Mouse (Mus musculus): ENCODE measurements around the gene Gm12830. TPM values are rescaled to one million over a fixed set of nuclear protein-coding genes. Genes with fewer than 3 reads are reported as not detected.

The Gm12830 gene
- total RNA-seq, 1 experiment from 2014 or later: not detected

DNA sequence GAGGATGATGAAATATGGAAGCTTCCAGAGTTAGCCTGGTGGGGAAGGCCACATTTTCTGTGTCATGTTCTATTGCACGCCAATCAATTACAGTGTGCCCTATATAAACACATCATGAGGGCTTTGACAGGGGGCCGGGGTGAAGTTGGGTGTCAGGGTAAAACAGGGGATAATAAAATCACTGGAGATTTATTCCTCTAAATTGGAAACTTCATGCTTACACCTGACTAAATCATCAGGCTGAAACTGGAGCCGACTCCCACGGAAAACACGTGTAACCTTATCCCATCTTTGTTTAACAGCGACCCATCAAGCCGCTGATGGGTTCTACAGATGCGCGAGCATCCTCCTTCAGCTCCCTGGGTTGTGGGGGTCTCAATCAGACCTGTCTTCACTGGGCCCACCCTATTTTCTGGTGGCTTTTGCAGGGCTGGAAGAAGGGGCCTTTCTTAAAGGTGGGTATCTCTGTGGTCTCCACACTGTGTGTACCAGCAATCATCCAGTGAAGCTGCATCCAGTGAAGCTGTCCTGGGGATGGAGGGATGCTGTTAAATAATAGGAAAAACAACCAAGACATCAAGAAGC lies 19.9 kb downstream of the Gm12830 start:
- ATAC-seq (replicated peaks in 1 of 2; ENCODE audit: insufficient read depth in 1 of 2, low FRiP score in 2 of 2, low TSS enrichment in 1 of 2, low read depth in 1 of 2, poor library complexity in 2 of 2, severe bottlenecking in 2 of 2): no peak

DNA sequence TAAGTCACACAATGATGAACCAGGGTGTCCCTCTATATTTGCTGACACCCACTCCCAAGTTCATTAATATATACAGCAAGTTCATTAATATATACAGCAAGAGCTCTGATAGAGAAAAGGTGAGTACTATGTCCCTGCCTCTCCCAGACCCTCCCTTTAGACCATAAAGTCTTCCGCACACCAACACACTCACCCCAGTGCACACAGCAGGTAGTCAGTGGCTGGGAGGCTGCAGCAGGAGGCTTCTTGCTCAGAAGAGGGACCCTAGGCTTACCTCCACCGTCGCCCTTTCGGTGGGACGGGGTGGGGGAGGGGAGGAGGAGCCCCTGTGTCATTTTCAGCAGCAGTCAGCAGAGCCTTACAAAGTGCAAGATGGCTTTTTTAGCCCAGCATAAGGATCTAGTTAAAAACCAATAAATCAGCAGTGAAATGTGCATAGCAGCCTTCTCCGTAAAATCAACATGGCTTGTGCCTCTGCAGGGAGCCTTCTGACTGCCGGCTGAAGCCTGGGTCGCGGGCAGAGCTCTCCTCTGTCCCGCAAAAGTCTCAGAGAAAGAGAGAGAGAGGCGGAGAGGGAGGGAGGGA lies 20.9 kb downstream of the Gm12830 start:
- ATAC-seq (replicated peaks in 1 of 2; ENCODE audit: insufficient read depth in 1 of 2, low FRiP score in 2 of 2, low TSS enrichment in 1 of 2, low read depth in 1 of 2, poor library complexity in 2 of 2, severe bottlenecking in 2 of 2): no peak

DNA sequence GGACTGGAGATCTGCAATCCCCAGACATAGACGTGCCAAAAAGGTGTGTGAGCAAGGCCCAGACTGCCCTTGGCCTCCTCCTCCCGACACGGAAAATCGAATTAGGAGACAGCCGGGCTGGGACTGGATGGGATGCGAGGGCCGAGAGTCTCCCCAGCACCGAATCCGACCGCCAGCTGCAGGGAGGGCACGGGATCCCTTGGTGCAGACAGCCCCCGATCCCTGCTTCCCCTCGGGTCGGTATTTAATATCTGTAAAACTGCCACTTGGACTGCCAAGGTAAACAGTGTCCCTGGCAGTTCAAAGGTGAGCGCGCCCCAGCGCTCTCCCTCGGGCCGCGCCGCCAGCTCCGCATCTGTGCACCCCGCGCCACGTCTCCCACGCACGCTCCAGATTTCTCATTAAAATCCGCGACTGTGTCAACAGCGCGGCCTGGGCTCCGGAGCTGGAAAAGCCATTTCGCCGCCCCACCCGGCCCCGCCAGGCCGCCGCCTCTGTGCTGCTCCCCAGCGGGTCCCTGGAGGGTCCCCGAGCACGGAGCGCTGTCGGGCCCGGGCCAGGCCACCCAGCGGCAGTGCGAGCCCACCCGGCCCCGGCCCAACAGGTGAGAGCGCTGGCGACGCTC lies 21.7 kb downstream of the Gm12830 start:
- ATAC-seq (replicated peaks in 1 of 2; ENCODE audit: insufficient read depth in 1 of 2, low FRiP score in 2 of 2, low TSS enrichment in 1 of 2, low read depth in 1 of 2, poor library complexity in 2 of 2, severe bottlenecking in 2 of 2): peak; percentile 11 to 47; a peak in 2 of 4 replicates

DNA sequence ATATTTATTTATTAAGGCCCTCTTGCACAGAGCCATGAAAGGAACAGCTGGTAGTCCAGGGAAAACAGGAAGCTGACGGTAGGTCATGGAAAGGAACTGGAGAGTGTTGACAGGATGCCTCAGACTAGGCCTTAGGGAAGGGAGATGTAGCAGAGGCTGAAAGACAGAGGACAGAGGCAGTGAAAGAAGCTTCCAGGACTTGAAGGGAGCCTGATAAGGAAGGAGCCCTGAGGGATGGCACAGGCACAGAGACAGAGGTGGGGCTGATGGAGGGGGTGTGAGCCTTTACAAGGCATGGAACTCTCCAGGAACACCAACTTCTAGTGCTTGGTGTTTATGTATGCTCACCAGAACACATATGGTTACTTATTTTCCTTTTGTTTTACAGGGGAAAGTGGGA lies 23.1 kb downstream of the Gm12830 start:
- no peak for ATAC-seq (replicated peaks in 1 of 2; ENCODE audit: insufficient read depth in 1 of 2, low FRiP score in 2 of 2, low TSS enrichment in 1 of 2, low read depth in 1 of 2, poor library complexity in 2 of 2, severe bottlenecking in 2 of 2)

DNA sequence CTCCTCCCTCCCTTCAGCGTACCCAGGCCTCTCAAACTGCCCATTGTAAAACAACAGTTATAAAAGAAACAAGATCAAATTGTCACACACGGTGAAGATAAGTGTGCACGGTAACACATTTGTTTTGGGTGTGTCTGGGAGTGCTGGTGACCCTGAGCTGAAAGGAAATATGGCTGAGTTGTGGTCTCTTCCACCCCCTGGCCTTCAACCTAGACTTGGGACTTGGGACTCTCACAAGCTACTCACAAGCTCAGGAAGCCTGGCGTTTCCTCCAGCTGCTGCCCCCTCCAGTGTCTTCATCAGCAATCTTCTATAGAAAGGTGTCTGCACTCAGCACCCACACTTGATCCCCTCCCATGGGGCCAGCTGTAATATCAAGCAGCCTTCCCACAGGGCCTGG lies 24.1 kb downstream of the Gm12830 start:
- ATAC-seq (replicated peaks in 1 of 2; ENCODE audit: insufficient read depth in 1 of 2, low FRiP score in 2 of 2, low TSS enrichment in 1 of 2, low read depth in 1 of 2, poor library complexity in 2 of 2, severe bottlenecking in 2 of 2): no peak

DNA sequence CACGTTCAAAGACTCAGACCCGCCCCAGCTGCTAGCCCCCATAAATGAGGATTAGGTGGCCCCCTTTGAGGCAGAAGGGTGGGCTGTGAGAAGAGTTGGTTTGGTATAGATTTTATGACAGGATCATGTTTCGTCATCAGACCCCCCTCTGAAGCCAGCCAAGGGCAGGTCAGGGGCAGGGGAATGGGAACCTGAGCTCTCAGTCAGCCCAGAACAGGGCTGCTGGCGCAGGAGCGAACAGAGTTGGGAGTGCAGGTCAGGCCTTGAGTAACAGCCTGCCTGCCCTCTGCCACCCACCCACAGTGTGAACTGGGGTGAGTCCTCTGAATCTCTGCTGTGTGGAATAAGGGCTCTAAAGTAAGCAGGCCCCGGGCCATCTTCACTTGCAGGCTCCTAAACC lies 25.2 kb downstream of the Gm12830 start:
- no peak for ATAC-seq (replicated peaks in 1 of 2; ENCODE audit: insufficient read depth in 1 of 2, low FRiP score in 2 of 2, low TSS enrichment in 1 of 2, low read depth in 1 of 2, poor library complexity in 2 of 2, severe bottlenecking in 2 of 2)

DNA sequence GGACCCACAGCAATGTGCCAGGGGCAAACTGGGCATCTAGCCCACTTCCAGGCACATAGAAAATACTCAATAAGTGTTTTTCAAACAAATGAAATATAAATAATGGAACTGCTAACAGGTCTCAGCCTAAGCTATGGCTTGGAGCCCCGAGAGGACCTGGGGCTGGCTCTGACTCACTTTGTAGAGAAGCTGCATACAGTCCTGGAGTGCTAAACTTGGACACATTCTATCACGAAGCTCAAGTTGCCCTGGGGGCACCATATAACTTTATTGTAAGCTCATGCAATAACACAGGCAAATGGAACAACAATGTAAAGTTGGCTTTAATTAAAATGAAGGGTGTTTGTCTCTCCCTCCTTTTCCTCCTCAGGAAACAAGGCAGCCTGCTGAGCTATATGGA lies 32.4 kb downstream of the Gm12830 start:
- no peak for ATAC-seq (replicated peaks in 1 of 2; ENCODE audit: insufficient read depth in 1 of 2, low FRiP score in 2 of 2, low TSS enrichment in 1 of 2, low read depth in 1 of 2, poor library complexity in 2 of 2, severe bottlenecking in 2 of 2)

DNA sequence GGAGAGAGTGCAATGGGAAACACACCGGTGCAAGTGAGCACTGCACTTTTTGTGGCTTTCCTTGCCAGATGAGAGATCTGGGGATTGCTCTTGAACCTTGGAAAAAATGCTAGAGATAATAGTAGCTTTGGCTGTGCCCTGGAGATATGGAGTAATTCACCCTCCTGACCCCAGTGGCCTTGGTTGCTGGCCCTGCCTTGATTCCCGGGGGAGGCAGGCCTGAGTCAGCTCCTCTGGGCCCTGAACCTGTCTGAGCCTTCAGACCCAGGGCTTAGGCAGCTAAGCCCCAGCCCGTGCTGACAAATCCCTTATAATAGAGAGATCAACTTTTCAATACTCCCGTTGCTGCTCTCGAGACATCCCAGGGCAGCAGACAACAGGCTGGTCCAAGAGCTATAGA lies 36.9 kb downstream of the Gm12830 start:
- ATAC-seq (replicated peaks in 1 of 2; ENCODE audit: insufficient read depth in 1 of 2, low FRiP score in 2 of 2, low TSS enrichment in 1 of 2, low read depth in 1 of 2, poor library complexity in 2 of 2, severe bottlenecking in 2 of 2): no peak

DNA sequence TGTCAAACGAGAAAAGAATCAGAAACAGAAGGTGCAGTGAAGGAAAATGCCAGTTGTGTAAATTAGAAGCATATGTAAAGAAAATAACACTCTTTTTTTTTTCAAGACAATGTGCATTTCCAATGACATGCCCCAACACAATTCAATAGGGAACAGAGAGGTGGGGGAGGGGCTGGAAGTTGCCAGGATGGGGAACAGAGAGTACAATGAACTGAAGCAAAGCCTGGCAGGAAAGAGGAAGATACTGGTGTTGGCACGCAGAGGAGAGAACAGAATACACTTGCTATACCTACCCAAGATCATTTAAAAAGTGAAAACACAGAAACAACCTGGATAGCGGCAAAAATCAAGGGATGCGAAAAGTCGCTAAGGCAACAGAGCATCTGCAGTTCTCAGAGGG lies 41.6 kb downstream of the Gm12830 start:
- no peak for ATAC-seq (replicated peaks in 1 of 2; ENCODE audit: insufficient read depth in 1 of 2, low FRiP score in 2 of 2, low TSS enrichment in 1 of 2, low read depth in 1 of 2, poor library complexity in 2 of 2, severe bottlenecking in 2 of 2)

DNA sequence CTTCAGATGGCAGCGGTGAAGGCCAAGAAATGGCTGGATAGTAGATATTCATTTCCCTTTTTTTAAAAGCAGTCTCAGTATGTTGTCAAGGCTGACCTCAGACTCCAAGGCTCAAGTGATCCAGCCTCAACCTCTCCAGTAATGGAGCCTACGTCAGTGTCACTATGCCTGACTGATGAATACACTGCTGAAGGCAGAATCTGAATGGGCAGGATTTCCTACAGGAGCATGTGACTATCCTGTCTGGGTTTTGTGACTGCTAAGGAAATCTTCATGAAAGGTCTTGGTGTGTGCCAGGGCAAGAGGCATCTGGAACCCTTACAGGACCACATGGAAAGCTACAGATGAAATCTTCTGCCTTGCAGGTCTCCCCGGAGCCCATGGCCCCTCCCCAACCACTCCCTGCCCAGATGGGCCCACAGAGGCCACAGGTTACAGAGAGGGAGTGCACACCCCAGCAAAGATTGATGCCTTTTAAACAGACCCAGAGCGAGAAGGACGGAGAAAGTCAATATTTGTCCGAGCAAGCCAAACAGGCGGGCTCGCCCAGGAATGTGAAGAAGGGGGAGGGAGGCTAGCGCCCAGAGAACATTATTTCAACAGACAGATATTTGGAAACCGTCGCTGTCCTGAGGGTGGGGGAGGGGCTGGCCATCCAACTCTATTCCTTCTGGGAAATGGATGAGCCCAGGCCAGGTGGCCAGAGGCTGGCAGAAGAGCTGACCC lies 48.4 kb downstream of the Gm12830 start:
- no peak for ATAC-seq (replicated peaks in 1 of 2; ENCODE audit: insufficient read depth in 1 of 2, low FRiP score in 2 of 2, low TSS enrichment in 1 of 2, low read depth in 1 of 2, poor library complexity in 2 of 2, severe bottlenecking in 2 of 2)

DNA sequence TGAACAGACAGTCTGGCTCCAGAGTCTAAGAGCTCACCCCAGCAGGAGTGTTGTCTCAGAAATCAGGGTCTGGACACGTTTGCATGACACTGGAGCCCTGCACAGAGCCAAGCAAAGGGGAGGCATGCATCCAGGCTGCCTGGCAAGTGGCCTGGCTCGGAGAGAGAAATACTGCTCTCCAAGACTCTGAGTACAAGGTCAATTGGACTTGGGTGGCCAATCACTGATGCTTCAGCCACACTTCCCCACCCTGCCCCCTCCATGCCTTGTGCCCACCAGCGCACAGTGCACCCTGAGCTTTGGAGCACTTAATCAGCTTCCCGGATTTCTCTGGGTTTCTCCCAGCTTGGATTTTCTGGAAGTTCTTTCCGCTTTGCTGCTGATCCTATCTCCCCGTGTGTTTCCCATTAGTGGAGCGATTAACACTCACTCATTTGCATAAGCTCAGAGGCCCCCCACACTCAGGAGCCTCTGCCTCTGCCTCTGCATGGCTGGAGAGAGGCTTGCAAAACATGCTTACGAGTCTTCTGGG lies 55.0 kb downstream of the Gm12830 start:
- ATAC-seq (replicated peaks in 1 of 2; ENCODE audit: insufficient read depth in 1 of 2, low FRiP score in 2 of 2, low TSS enrichment in 1 of 2, low read depth in 1 of 2, poor library complexity in 2 of 2, severe bottlenecking in 2 of 2): no peak

DNA sequence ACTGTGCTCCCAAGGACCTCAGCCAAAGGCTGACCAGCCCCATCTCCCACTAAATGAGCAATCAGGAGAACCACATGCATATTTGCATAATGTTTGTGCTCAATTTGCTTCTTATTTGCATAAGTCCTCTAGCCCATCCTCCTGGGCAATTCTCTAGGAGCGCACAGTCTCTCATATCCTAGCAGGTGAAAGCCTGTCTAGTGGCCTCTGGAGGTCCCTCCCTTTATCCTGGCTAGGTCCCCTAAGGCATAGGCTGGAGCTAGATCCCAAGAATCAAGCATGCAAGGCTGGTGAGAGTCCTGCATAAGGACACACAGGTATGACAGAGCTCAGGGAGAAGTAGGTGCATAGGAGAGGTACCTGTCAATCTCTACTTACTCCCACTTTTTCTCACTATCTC lies 60.7 kb downstream of the Gm12830 start:
- ATAC-seq (replicated peaks in 1 of 2; ENCODE audit: insufficient read depth in 1 of 2, low FRiP score in 2 of 2, low TSS enrichment in 1 of 2, low read depth in 1 of 2, poor library complexity in 2 of 2, severe bottlenecking in 2 of 2): no peak

DNA sequence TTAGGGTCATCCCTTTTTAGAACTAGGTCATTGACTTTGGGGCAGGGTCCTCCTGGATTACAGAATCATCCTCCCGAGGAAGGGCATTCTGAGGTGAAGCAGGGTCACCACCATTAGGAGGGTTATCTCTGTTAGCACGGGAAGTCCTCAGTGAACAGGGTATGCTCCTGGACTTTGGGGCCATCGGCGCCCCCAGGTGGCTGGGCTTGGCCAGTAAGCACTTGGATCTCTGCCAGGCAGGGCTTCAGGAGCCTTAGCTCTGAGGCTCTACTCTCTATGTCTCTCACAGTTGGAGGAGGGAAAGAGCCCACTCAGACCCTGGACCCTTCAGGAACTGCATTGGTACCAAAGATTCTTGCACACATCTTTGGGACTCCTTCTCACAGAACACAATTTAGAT lies 76.3 kb downstream of the Gm12830 start:
- ATAC-seq (replicated peaks in 1 of 2; ENCODE audit: insufficient read depth in 1 of 2, low FRiP score in 2 of 2, low TSS enrichment in 1 of 2, low read depth in 1 of 2, poor library complexity in 2 of 2, severe bottlenecking in 2 of 2): peak; percentile 52 to 57; a peak in 3 of 4 replicates

DNA sequence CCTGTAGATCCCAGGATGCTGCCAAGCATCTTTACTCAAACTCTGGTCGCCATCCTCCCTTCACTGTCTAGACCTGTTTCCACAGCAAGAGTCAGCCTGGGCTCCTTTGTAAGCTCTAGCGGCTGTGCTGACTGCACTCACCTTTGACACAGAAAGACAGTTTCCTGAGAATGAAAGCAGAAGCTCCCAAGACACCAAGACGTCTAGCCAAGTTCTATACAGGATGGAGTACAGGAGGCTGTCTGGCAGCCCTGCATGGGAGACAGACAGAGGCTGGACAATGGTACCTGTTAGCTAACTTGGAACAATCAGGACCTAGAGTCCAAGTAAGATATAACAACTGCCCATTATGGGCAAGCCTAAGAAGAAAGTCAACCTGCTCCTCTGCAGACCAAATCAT lies 78.4 kb downstream of the Gm12830 start:
- ATAC-seq (replicated peaks in 1 of 2; ENCODE audit: insufficient read depth in 1 of 2, low FRiP score in 2 of 2, low TSS enrichment in 1 of 2, low read depth in 1 of 2, poor library complexity in 2 of 2, severe bottlenecking in 2 of 2): peak in 1 of 2 experiments; percentile 23; a peak in 1 of 4 replicates

DNA sequence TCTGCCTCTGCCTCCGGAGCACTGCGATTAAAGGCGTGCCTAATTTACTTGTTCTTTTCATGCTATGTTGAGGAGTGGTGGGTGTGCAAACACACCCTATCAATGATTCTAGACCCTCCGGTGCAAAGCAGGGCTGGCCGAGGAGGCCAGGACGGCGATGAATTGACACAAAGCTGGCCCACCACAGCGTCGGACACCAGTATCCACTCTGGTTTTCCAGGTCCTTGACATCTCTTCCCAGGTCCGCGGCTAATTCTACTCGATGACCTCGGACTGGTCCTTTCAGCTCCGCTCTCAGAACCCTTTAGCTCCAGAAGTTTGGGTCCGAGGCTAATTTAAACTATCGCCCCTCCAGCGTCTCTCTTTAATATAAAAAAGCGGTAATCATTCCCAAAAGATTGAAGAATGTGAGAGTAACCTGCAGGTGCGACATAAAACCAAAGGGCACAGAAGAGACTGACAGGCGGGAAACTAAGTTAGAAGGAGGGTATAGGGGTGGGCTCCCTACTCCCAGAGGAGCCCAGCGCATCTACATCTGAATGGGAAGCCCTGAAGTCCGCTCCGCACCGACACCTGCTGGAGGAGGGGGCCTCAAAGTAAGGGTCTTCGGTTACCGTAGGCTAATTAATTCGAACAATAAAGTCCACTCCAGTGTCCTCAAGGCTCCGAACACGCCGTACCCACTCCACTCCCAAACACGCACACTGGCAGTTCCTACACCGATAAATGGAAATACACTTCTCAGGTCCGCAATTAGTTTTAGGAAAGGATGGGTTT lies 79.5 kb downstream of the Gm12830 start:
- no peak for ATAC-seq (replicated peaks in 1 of 2; ENCODE audit: insufficient read depth in 1 of 2, low FRiP score in 2 of 2, low TSS enrichment in 1 of 2, low read depth in 1 of 2, poor library complexity in 2 of 2, severe bottlenecking in 2 of 2)

DNA sequence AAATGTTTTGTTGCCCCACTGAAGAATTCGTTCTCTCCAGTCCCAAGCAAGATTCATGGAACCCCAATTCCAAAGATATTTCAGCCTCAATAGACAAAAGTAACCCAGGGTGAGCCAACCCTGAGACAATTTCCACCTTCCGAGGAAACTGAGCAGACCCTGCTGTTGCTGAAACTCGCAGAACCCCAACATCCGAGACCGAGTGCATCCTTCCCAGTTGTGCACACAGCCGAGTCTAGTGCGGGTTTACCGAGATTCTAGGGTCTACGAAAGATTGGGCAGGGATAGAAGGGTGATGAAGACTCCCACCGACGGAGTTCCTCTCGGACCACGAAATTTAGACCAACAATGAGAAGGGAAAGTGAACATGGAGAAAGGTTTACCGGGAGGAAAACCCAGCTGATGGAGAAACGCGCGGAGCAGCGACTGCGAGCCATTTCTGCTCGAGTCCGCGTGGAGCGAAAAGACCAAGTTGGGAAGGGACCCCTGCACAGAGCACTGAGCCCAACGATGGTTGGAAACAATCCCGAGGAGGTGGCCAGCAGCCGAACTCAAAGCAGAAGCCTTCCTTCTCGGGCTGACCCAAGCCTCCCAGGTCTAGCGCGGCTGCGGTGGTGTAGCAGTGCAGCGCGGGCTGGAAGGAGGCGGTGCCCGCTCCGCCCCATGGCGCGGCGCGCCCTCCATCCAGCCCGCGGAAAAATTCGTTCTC lies 80.3 kb downstream of the Gm12830 start:
- ATAC-seq (replicated peaks in 1 of 2; ENCODE audit: insufficient read depth in 1 of 2, low FRiP score in 2 of 2, low TSS enrichment in 1 of 2, low read depth in 1 of 2, poor library complexity in 2 of 2, severe bottlenecking in 2 of 2): peak in 1 of 2 experiments; percentile 25; a peak in 2 of 4 replicates
